Mouse (Mus musculus): ENCODE results near the gene Nmnat3. TPM values are rescaled to one million over a fixed set of nuclear protein-coding genes. Genes with fewer than 3 reads are reported as not detected.

The Nmnat3 gene
- polyA plus RNA-seq, 1 experiment from 2014 or later, result 2.7 TPM

GRCm38 (mm10) chr9:98380593-98380992 is 93.4 kb downstream of the Nmnat3 start:
- Histone ChIP-seq H3K9ac (ENCODE audit: low read length) (no peak overlapping the region), H3K36me3 (ENCODE audit: control insufficient read depth, insufficient read depth, low read length) (no peaks in the 10 kb centered on the region), H3K27me3 (ENCODE audit: control insufficient read depth, insufficient read depth, low read length) (no peaks in the 10 kb centered on the region), H3K4me3 (ENCODE audit: low read depth, low read length) (no peak overlapping the region), H3K27ac (replicated peaks; ENCODE audit: low read depth, low read length) (no peak overlapping the region), H3K9me3 (ENCODE audit: control insufficient read depth, low read length) (no peaks in the 10 kb centered on the region), H3K4me2 (ENCODE audit: low read depth, severe bottlenecking) (no peak overlapping the region), H3K4me1 (ENCODE audit: control insufficient read depth, insufficient read depth, low read length) (no peaks in the 10 kb centered on the region; the same call in 1 of the 2 replicates)
- 93% methylated on average over 9 of the region's 9 CpGs for WGBS
- ATAC-seq (ENCODE audit: insufficient number of reproducible peaks, low FRiP score, low TSS enrichment, low read depth), result no peak
- DNase-seq (ENCODE audit: low spot score), result no peak

DNA sequence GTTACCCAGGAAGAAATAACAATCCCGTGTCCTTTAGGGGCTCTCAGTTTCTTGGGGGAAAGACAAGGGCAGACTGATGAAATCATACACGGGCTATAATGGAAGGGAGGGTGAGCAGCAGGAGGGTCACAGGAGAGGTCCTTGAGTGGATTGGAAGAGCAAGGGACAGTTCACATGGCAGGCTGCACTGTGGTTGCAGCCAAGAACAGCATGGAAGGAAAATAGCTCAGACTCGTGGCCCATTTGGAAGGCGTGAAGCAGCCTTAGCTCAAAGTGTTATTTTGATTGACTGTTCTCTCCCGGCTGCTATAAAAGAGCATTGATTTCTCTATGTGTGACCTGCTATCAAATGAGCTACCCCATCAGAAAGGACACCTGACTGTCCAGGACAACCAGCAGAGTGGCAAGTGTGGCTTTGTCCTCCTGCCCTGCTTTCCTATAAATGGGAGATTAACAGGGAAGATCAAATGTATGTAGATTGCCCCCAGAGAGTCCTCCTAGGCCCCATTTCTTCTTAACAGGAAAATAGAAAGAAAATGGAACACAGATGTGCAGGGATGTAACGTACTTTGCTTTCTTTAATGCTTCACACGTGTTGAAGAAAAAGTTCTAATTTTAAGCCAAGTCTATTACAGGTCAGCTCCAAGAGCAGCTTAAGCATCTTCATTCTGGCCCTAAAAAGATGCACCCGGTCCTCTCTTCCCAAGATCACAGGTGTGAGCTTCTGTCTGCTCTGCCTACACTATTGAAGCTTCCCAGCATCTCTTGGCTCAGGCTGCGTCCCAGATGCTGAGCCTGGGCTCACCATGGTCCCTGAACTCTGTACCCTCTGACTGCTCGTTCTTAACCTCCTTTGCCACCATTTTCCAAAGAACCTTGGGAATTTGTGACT is 100.8 kb downstream of the Nmnat3 start:
- DNase-seq (ENCODE audit: low spot score) (no peak), ATAC-seq (ENCODE audit: insufficient number of reproducible peaks, low FRiP score, low TSS enrichment, low read depth) (no peak)
- WGBS, result 55% methylated on average over 10 of the region's 10 CpGs
- Histone ChIP-seq H3K36me3 (ENCODE audit: control insufficient read depth, insufficient read depth, low read length) (no peaks in the 10 kb centered on the region), H3K9me3 (ENCODE audit: control insufficient read depth, low read length) (no peaks in the 10 kb centered on the region), H3K4me1 (ENCODE audit: control insufficient read depth, insufficient read depth, low read length) (no peaks in the 10 kb centered on the region), H3K9ac (ENCODE audit: low read length) (no peak overlapping the region), H3K4me3 (ENCODE audit: low read depth, low read length) (no peak overlapping the region), H3K4me2 (ENCODE audit: low read depth, severe bottlenecking) (no peak overlapping the region), H3K27ac (replicated peaks; ENCODE audit: low read depth, low read length) (no peak overlapping the region), H3K27me3 (ENCODE audit: control insufficient read depth, insufficient read depth, low read length) (no peaks in the 10 kb centered on the region)

DNA sequence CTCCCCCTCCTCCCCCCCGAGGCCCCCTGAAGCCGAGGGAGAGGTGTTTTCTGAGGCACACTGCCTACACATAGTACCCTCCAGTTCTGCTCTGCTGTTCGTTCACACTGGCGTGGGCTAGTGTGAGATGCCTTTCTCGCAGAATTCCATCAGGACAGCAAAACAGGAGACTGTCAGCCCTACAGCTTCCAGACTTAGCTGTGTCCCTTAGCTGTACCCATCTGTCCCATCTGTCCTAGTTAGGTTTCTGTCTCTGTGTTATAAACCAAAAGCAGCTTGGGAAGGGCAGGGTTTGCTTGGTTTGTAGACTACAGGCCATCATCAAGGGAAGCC is 101.4 kb downstream of the Nmnat3 start:
- Histone ChIP-seq H3K27ac (replicated peaks; ENCODE audit: low read depth, low read length) (no peak overlapping the region), H3K27me3 (ENCODE audit: control insufficient read depth, insufficient read depth, low read length) (no peaks in the 10 kb centered on the region), H3K36me3 (ENCODE audit: control insufficient read depth, insufficient read depth, low read length) (no peaks in the 10 kb centered on the region), H3K4me1 (ENCODE audit: control insufficient read depth, insufficient read depth, low read length) (no peaks in the 10 kb centered on the region), H3K9ac (ENCODE audit: low read length) (no peak overlapping the region), H3K4me2 (ENCODE audit: low read depth, severe bottlenecking) (no peak overlapping the region), H3K4me3 (ENCODE audit: low read depth, low read length) (no peak overlapping the region), H3K9me3 (ENCODE audit: control insufficient read depth, low read length) (no peaks in the 10 kb centered on the region)
- DNase-seq (ENCODE audit: low spot score) (no peak), ATAC-seq (ENCODE audit: insufficient number of reproducible peaks, low FRiP score, low TSS enrichment, low read depth) (no peak)
- 80% methylated on average over 5 of the region's 5 CpGs for WGBS

DNA sequence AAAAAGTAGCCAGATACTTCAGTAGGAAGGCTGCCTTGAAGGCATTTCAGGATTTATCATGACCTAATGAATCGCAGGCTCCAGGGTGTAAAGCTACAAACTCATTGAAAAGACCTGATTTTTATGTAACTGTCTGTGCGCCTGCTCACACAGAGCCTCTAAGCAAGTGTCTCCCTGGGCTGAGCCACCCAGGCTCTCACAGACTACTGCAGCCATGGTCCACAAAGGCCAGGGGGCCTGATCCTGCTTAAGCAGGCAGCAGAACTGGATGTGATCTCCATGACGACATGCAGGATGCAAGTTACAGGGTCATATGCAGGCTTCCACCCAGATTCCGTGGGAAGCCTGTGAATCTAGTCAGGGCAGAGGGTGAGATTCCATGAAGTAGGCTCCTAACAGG is 106.3 kb downstream of the Nmnat3 start:
- ATAC-seq (ENCODE audit: insufficient number of reproducible peaks, low FRiP score, low TSS enrichment, low read depth), result no peak
- no peak overlapping the region for H3K4me3 ChIP-seq (ENCODE audit: low read depth, low read length)

GRCm38 (mm10) chr9:98397211-98397610 is 110.0 kb downstream of the Nmnat3 start:
- H3K27ac ChIP-seq (replicated peaks; ENCODE audit: low read depth, low read length), result no peak overlapping the region
- no peak overlapping the region for H3K9ac ChIP-seq (ENCODE audit: low read length)
- DNase-seq (ENCODE audit: low spot score), result no peak
- no peaks in the 10 kb centered on the region for H3K27me3 ChIP-seq (ENCODE audit: control insufficient read depth, insufficient read depth, low read length)
- H3K4me2 ChIP-seq (ENCODE audit: low read depth, severe bottlenecking), result no peak overlapping the region
- no peaks in the 10 kb centered on the region for H3K36me3 ChIP-seq (ENCODE audit: control insufficient read depth, insufficient read depth, low read length)
- no peak overlapping the region for H3K4me3 ChIP-seq (ENCODE audit: low read depth, low read length)
- H3K4me1 ChIP-seq (ENCODE audit: control insufficient read depth, insufficient read depth, low read length), result no peaks in the 10 kb centered on the region
- no peak for ATAC-seq (ENCODE audit: insufficient number of reproducible peaks, low FRiP score, low TSS enrichment, low read depth)
- 82% methylated on average over 6 of the region's 6 CpGs for WGBS
- no peaks in the 10 kb centered on the region for H3K9me3 ChIP-seq (ENCODE audit: control insufficient read depth, low read length)

More for the DNA sequence above, 106.3 kb downstream of the Nmnat3 start:
- Histone ChIP-seq H3K4me2 (ENCODE audit: low read depth, severe bottlenecking) (no peak overlapping the region), H3K9me3 (ENCODE audit: control insufficient read depth, low read length) (no peaks in the 10 kb centered on the region), H3K4me1 (ENCODE audit: control insufficient read depth, insufficient read depth, low read length) (no peaks in the 10 kb centered on the region), H3K27ac (replicated peaks; ENCODE audit: low read depth, low read length) (no peak overlapping the region), H3K9ac (ENCODE audit: low read length) (no peak overlapping the region), H3K27me3 (ENCODE audit: control insufficient read depth, insufficient read depth, low read length) (no peaks in the 10 kb centered on the region), H3K36me3 (ENCODE audit: control insufficient read depth, insufficient read depth, low read length) (no peaks in the 10 kb centered on the region)
- 60% methylated on average over 4 of the region's 4 CpGs for WGBS
- DNase-seq (ENCODE audit: low spot score), result no peak

GRCm38 (mm10) chr9:98397866-98398265 is 110.6 kb downstream of the Nmnat3 start:
- Histone ChIP-seq H3K9me3 (ENCODE audit: control insufficient read depth, low read length) (no peaks in the 10 kb centered on the region), H3K4me2 (ENCODE audit: low read depth, severe bottlenecking) (no peak overlapping the region), H3K27ac (replicated peaks; ENCODE audit: low read depth, low read length) (no peak overlapping the region), H3K4me1 (ENCODE audit: control insufficient read depth, insufficient read depth, low read length) (no peaks in the 10 kb centered on the region), H3K4me3 (ENCODE audit: low read depth, low read length) (no peak overlapping the region), H3K27me3 (ENCODE audit: control insufficient read depth, insufficient read depth, low read length) (no peaks in the 10 kb centered on the region), H3K36me3 (ENCODE audit: control insufficient read depth, insufficient read depth, low read length) (no peaks in the 10 kb centered on the region), H3K9ac (ENCODE audit: low read length) (no peak overlapping the region)
- 81% methylated on average over 3 of the region's 3 CpGs for WGBS
- no peak for ATAC-seq (ENCODE audit: insufficient number of reproducible peaks, low FRiP score, low TSS enrichment, low read depth)
- DNase-seq (ENCODE audit: low spot score), result no peak

GRCm38 (mm10) chr9:98400185-98400894 is 113.1 kb downstream of the Nmnat3 start:
- H3K9ac ChIP-seq (ENCODE audit: low read length), result no peak overlapping the region
- ATAC-seq (ENCODE audit: insufficient number of reproducible peaks, low FRiP score, low TSS enrichment, low read depth), result no peak
- H3K27me3 ChIP-seq (ENCODE audit: control insufficient read depth, insufficient read depth, low read length), result no peaks in the 10 kb centered on the region
- H3K27ac ChIP-seq (replicated peaks; ENCODE audit: low read depth, low read length), result no peak overlapping the region
- no peaks in the 10 kb centered on the region for H3K36me3 ChIP-seq (ENCODE audit: control insufficient read depth, insufficient read depth, low read length)
- no peak overlapping the region for H3K4me3 ChIP-seq (ENCODE audit: low read depth, low read length)
- no peak overlapping the region for H3K4me2 ChIP-seq (ENCODE audit: low read depth, severe bottlenecking)
- 78% methylated on average over 13 of the region's 13 CpGs for WGBS
- no peaks in the 10 kb centered on the region for H3K4me1 ChIP-seq (ENCODE audit: control insufficient read depth, insufficient read depth, low read length)
- no peaks in the 10 kb centered on the region for H3K9me3 ChIP-seq (ENCODE audit: control insufficient read depth, low read length)
- no peak for DNase-seq (ENCODE audit: low spot score)

- ATAC-seq (ENCODE audit: insufficient number of reproducible peaks, low FRiP score, low TSS enrichment, low read depth), result no peak
- Histone ChIP-seq H3K36me3 (ENCODE audit: control insufficient read depth, insufficient read depth, low read length) (no peaks in the 10 kb centered on the region), H3K27me3 (ENCODE audit: control insufficient read depth, insufficient read depth, low read length) (no peaks in the 10 kb centered on the region), H3K9me3 (ENCODE audit: control insufficient read depth, low read length) (no peaks in the 10 kb centered on the region), H3K27ac (replicated peaks; ENCODE audit: low read depth, low read length) (no peak overlapping the region), H3K4me2 (ENCODE audit: low read depth, severe bottlenecking) (no peak overlapping the region), H3K4me1 (ENCODE audit: control insufficient read depth, insufficient read depth, low read length) (no peaks in the 10 kb centered on the region), H3K9ac (ENCODE audit: low read length) (no peak overlapping the region), H3K4me3 (ENCODE audit: low read depth, low read length) (no peak overlapping the region)
- DNase-seq (ENCODE audit: low spot score), result no peak
- WGBS, result 75% methylated on average over 5 of the region's 5 CpGs
Measured at GRCm38 (mm10) chr9:98401611-98402010, 114.4 kb downstream of the Nmnat3 start.

Measured in limb, embryonic 11.5 days (tissue).